ENCODE assay signal across 8 mouse cellular contexts in the genomic region with DNA sequence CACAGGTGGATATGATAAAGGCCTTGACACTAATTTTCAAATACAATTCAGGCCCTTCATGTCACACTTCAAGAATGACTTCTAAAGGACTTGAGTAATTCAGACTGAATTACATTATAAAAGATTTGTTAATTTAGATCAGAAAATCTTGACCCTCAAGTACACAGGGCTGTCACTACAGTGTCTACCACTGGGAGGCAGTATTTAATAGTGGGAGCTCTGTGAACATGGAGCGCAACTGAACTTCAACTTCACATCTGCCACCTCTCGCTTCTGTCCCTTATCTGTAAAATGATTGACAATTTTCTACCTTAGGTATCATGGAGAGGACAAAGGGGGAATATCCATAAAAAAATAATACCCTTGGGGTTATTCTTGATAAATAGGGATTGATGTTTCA. TPM values are rescaled to one million over a fixed set of nuclear protein-coding genes. Genes with fewer than 3 reads are reported as not detected.
DNase-seq lines count a peak whose midpoint lies in the region; TF ChIP-seq lines count a peak whose summit lies in the region.

No protein-coding gene starts in this region.

- H3K9me3 ChIP-seq in heart, embryonic 10.5 days = no peaks in the 10 kb centered on the region
- H3K9me3 ChIP-seq in MEL (replicated peaks; ENCODE audit: insufficient read depth, low read length) = no peaks in the 10 kb centered on the region

- DNase-seq in heart, adult 18-20 months = peak; percentile 57 to 77
- DNase-seq in heart, embryonic 10.5 days (ENCODE audit: low spot score) = no peak
- DNase-seq in 3T3-L1 (ENCODE audit: low read depth, low spot score) (peak; percentile 79), MEL (ENCODE audit: low read depth, low spot score) (peak; percentile 68)
- DNase-seq in cerebellum, postnatal 14 days = peak; percentile 78 to 79
- peak; percentile 50 to 77 for DNase-seq in kidney, postnatal 25 days
- DNase-seq in mesoderm, embryonic 11.5 days (ENCODE audit: low read depth, low spot score) = peak; percentile 49
- DNase-seq in urinary bladder, postnatal 10 days (ENCODE audit: low spot score) = no peak

- no peak for TF ChIP-seq EP300 in MEL (IDR thresholded peaks at IDR 0.05; ENCODE audit: low read depth in 1 of 2, low read length in 2 of 2)

- H3K4me3 ChIP-seq in heart, embryonic 10.5 days = no peak overlapping the region
- H3K4me3 ChIP-seq in MEL (ENCODE audit: control insufficient read depth in 1 of 2, insufficient read depth in 1 of 2, low read depth in 2 of 2, low read length in 2 of 2) = no peak overlapping the region

- no peak for TF ChIP-seq POLR2A in MEL (IDR thresholded peaks at IDR 0.05; ENCODE audit: control insufficient read depth in 1 of 2, insufficient read depth in 1 of 2, low read depth in 1 of 2, low read length in 2 of 2, poor library complexity in 1 of 2)

- no peak overlapping the region for H3K9ac ChIP-seq in MEL (ENCODE audit: control insufficient read depth, low read depth, low read length, poor library complexity, severe bottlenecking)

- H3K79me2 ChIP-seq in MEL (ENCODE audit: control insufficient read depth, insufficient read depth, low read length, poor library complexity) = no peaks in the 10 kb centered on the region

- H3K4me1 ChIP-seq in heart, embryonic 10.5 days = peaks cover 7% of the 10 kb centered on the region; the same call in 1 of the 2 replicates
- H3K4me1 ChIP-seq in MEL (ENCODE audit: control insufficient read depth in 1 of 2, insufficient read depth in 2 of 2, low read length in 2 of 2) = no peaks in the 10 kb centered on the region

- H3K36me3 ChIP-seq in heart, embryonic 10.5 days = peaks cover 21% of the 10 kb centered on the region
- no peaks in the 10 kb centered on the region for H3K36me3 ChIP-seq in MEL (ENCODE audit: control insufficient read depth in 1 of 2, insufficient read depth in 2 of 2, low read length in 2 of 2)

- TF ChIP-seq CTCF in MEL (IDR thresholded peaks at IDR 0.05 in 2 of 3, conservative IDR thresholded peaks at IDR 0.05 in 1 of 3; ENCODE audit: control insufficient read depth in 1 of 3, insufficient read depth in 1 of 3, low read depth in 2 of 3, low read length in 3 of 3, poor library complexity in 1 of 3, severe bottlenecking in 1 of 3) = peak; percentile 52 to 85 (median 70)

- no peaks in the 10 kb centered on the region for H3K27me3 ChIP-seq in heart, embryonic 10.5 days (ENCODE audit: insufficient read depth, poor library complexity, severe bottlenecking)
- H3K27me3 ChIP-seq in MEL (ENCODE audit: control insufficient read depth in 1 of 2, insufficient read depth in 2 of 2, low read length in 2 of 2) = no peaks in the 10 kb centered on the region

- peak; percentile 92 for TF ChIP-seq RAD21 in MEL (IDR thresholded peaks at IDR 0.05; ENCODE audit: low read depth, low read length)

- 19% methylated on average over 2 of the region's 2 CpGs for WGBS in heart, embryonic 10.5 days

- H3K27ac ChIP-seq in heart, embryonic 10.5 days = no peak overlapping the region
- H3K27ac ChIP-seq in MEL (ENCODE audit: control insufficient read depth, low read depth, low read length) = no peak overlapping the region

TF ChIP-seq in MEL, 35 proteins besides CTCF, POLR2A, EP300 and RAD21:
- TF ChIP-seq POLR2AphosphoS2 (IDR thresholded peaks at IDR 0.05; ENCODE audit: low read length) (no peak), USF1 (IDR thresholded peaks at IDR 0.05; ENCODE audit: low read depth, low read length) (no peak), NELFE (IDR thresholded peaks at IDR 0.05; ENCODE audit: low read depth, low read length) (no peak), TBP (IDR thresholded peaks at IDR 0.05; ENCODE audit: low read depth, low read length) (no peak), TCF12 (IDR thresholded peaks at IDR 0.05; ENCODE audit: low read depth, low read length) (no peak), KAT2A (conservative IDR thresholded peaks at IDR 0.05; ENCODE audit: low read depth, low read length) (no peak), ZC3H11A (IDR thresholded peaks at IDR 0.05; ENCODE audit: low read depth, low read length) (peak; percentile 71), SMC3 (IDR thresholded peaks at IDR 0.05; ENCODE audit: low read depth, low read length) (peak; percentile 85), HCFC1 (IDR thresholded peaks at IDR 0.05; ENCODE audit: low read depth, low read length) (no peak), ELF1 (IDR thresholded peaks at IDR 0.05; ENCODE audit: low read depth, low read length) (no peak), NRF1 (IDR thresholded peaks at IDR 0.05; ENCODE audit: insufficient read depth, low read depth, low read length, poor library complexity, severe bottlenecking) (no peak), GATA1 (IDR thresholded peaks at IDR 0.05; ENCODE audit: low read depth, low read length) (0 out of 2 replicates have a peak, but pooled peaks have one; percentile 10), MAX (IDR thresholded peaks at IDR 0.05; ENCODE audit: low read length) (no peak)

RNA-seq across cellular contexts. Expression of a gene that starts 8.7 kb away (rescaled TPM):
- 1 to 10 TPM; 9.1 to 9.9 TPM for total RNA-seq in heart, adult 18-20 months (2021)
- polyA plus RNA-seq in heart, embryonic 10.5 days (2016; fragmentation: Nextera tagmentation; extraction: Ambion mirVana) = 10.3 and 11.9 TPM in 2 replicates
- total RNA-seq in MEL (2012; rRNA removed) = 16.6 and 16.8 TPM in 2 replicates
- 10 to 100 TPM in 1 of 2 experiments, not detected in 1; 11.6 TPM for polyA plus RNA-seq in MEL (2012; ENCODE audit: insufficient read depth in 1 of 2, insufficient read length in 2 of 2, low read depth in 1 of 2, low replicate concordance in 2 of 2, missing spikeins in 1 of 2)

RNA-seq across cellular contexts. Expression of a gene that starts 10.9 kb away (rescaled TPM):
- 10 to 100 TPM in 1 of 2 experiments, 1 to 10 TPM in 1; 8.9 to 11.6 TPM for total RNA-seq in heart, adult 18-20 months (2021)
- 19.8 and 24.6 TPM in 2 replicates for polyA plus RNA-seq in heart, embryonic 10.5 days (2016; fragmentation: Nextera tagmentation; extraction: Ambion mirVana)
- total RNA-seq in MEL (2012; rRNA removed) = 0.65 and 1.5 TPM in 2 replicates
- polyA plus RNA-seq in MEL (2012; ENCODE audit: insufficient read depth in 1 of 2, insufficient read length in 2 of 2, low read depth in 1 of 2, low replicate concordance in 2 of 2, missing spikeins in 1 of 2) = 1 to 10 TPM in 1 of 2 experiments, not detected in 1; 1.8 TPM

RNA-seq across cellular contexts. Expression of a gene that starts 19.9 kb away (rescaled TPM):
- total RNA-seq in heart, adult 18-20 months (2021) = 1 to 10 TPM; 5.0 to 5.9 TPM
- polyA plus RNA-seq in heart, embryonic 10.5 days (2016; fragmentation: Nextera tagmentation; extraction: Ambion mirVana) = 10.5 and 12.1 TPM in 2 replicates
- not detected in 2 replicates for total RNA-seq in MEL (2012; rRNA removed)
- polyA plus RNA-seq in MEL (2012; ENCODE audit: insufficient read depth in 1 of 2, insufficient read length in 2 of 2, low read depth in 1 of 2, low replicate concordance in 2 of 2, missing spikeins in 1 of 2) = not detected

Comparison
In these comparisons a context has a peak if more than half of its experiments do, and no peak if none do; other contexts are left out.
1. DNase-seq: peak in heart, adult 18-20 months (2 of 2), 3T3-L1 (single experiment), MEL (single experiment), cerebellum, postnatal 14 days (2 of 2), kidney, postnatal 25 days (2 of 2) and mesoderm, embryonic 11.5 days (single experiment); none in heart, embryonic 10.5 days (single experiment) and urinary bladder, postnatal 10 days (single experiment).